Mouse (Mus musculus) forebrain, embryonic 15.5 days (tissue): Measurements from ENCODE around the gene 1700074P13Rik. TPM values are rescaled to one million over a fixed set of nuclear protein-coding genes. Genes with fewer than 3 reads are reported as not detected.

Experiments used
- polyA plus RNA-seq: library from polyadenylated mRNA; unstranded; fragments of >200 nt; fragmentation: Nextera tagmentation; extraction: Ambion mirVana; gene quantifications from 2 replicates; pipeline ENCODE4 v1.2.1, GENCODE M21; 2015

The 1700074P13Rik gene
- polyA plus RNA-seq, 1 experiment from 2014 or later: not detected

Other genes with a start within 250 kb of the 1700074P13Rik start
- not detected in 2 replicates for gene Moxd2, start 53.1 kb downstream of the 1700074P13Rik start, polyA plus RNA-seq
- not detected in 2 replicates for gene Prss58, start 40.2 kb downstream of the 1700074P13Rik start, polyA plus RNA-seq
- gene Gm4744, start 11.3 kb upstream of the 1700074P13Rik start, polyA plus RNA-seq: not detected in 2 replicates
- gene 1810009J06Rik, start 24.2 kb upstream of the 1700074P13Rik start, polyA plus RNA-seq: not detected in 2 replicates
- gene Gm2663, start 58.9 kb upstream of the 1700074P13Rik start, polyA plus RNA-seq: not detected in 2 replicates
- not detected in 2 replicates for gene 2210010C04Rik, start 95.0 kb upstream of the 1700074P13Rik start, polyA plus RNA-seq